Mouse (Mus musculus): ENCODE data around the gene Gucy1b2.

Gene Gucy1b2

DNA sequence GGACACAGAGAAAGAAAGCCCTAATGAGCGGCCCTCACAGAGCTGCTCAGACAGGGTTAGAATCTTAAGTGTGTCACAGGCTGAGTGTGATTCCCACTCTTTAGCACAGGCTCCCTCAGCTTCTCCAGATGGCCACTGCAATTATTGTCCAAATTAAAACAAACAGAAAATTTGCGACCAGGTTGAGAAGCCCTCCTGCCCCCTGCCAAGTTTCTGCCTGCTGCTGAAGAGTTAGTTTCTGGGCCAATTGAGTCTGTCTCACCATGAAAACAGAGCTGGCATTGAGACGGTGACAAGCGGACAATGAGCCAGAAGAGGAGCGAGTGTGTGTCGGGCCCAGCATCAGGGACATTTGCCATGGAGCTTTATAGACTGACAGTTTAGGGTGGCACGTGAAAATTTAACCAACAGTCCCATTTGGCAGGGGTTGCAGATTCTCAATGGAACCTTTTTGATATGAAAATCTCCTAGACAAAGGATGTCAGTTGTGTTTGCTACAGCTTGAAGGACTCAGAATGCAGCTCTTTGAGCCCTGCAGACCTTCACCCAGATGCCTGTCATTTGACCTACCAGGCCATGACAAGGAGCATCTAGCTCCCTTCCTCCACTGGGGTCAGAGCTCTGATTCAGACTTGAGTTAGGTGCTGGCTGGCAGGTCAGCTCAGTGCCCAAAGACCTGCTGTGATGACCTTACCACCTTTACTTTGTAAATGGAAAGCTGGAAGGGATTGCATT is 39.9 kb downstream of the Gucy1b2 start:
- no peak for TF ChIP-seq GATA4 (IDR thresholded peaks at IDR 0.05; ENCODE audit: insufficient replicate concordance, low read length)

DNA sequence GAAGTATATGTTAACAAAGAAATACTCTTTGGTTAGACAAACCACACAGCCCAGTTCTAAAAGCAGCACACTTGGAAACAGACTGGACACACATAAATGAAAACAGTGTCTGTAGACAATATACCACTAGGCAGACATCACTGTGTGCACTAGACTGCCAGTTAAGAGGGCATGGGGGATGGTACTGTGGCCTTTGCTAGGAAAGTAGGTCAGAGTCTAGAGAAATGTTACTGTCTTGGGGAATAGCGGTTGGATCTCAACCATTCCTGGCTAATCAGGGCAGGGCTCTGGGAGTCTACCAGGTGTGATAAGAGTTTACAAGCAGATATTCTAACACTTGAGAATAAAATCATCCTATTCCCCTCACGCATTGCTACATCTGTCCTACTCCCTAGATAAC is 60.7 kb downstream of the Gucy1b2 start:
- TF ChIP-seq GATA4 (IDR thresholded peaks at IDR 0.05; ENCODE audit: insufficient replicate concordance, low read length), result no peak

DNA sequence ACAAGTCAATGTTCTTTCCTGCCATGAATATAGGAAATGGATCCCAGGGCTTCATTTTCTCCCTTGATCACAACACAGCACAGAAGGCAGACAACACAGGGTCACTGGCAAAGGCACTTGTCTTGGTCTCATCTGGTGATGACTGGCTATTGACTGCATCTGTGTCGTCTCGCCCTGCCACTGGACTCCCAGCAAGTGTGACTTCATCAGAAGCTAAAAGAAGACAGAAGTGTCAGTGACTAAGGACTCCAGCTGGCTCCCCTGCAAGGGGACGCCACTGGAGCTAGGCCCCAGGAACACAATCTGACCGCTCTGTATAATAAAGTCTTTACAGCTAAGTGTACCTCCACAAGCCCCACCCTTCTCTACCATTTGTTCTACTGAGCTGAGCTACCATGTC is 63.3 kb downstream of the Gucy1b2 start:
- no peak for TF ChIP-seq GATA4 (IDR thresholded peaks at IDR 0.05; ENCODE audit: insufficient replicate concordance, low read length)

DNA sequence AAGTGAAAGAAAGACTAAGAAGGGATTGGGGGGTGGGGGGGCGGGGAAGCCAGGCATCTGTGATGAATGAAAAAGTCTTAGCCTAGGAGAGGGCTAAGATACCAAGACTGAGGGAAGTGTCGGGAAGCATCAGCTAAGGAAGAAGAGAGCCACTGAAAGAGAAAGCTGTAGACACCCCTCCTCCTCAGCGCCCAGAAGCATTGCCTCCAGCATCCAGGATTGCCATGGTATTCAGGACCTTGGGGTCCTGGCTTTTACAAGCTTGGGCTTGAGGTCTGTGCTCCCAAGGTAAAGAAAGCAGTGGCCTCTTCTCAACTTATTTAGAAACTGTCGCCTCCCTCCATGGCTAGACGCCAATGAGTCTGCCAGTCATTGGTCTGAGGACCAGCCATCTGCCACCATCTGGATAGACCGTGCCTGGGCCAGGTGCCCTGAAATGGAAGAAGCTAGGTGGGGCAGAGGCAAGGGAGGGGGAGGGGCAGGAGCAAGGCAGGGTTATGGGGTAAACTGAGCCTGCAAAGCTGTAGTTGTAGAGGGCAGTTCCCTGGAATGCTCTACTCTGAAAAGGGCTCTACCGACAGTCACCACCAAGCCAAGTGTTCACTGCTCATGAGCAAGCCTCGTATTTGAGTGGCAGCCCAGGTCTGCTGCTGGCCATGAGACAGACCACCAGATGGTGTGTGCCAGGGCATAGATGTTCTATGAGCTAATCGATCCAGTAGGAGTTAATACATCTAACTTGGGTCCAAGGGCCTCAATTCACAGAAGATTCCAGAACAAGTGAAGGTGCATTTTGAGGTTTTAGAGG is 66.2 kb downstream of the Gucy1b2 start:
- no peak for TF ChIP-seq GATA4 (IDR thresholded peaks at IDR 0.05; ENCODE audit: insufficient replicate concordance, low read length)

- no peak for TF ChIP-seq GATA4 (IDR thresholded peaks at IDR 0.05; ENCODE audit: insufficient replicate concordance, low read length)
These were observed 66.9 kb downstream of the Gucy1b2 start for GRCm38 (mm10) chr14:62389064-62389728.

GRCm38 (mm10) chr14:62383786-62384299 is 72.2 kb downstream of the Gucy1b2 start:
- no peak for TF ChIP-seq GATA4 (IDR thresholded peaks at IDR 0.05; ENCODE audit: insufficient replicate concordance, low read length)

- TF ChIP-seq GATA4 (IDR thresholded peaks at IDR 0.05; ENCODE audit: insufficient replicate concordance, low read length), result no peak
These were observed 73.0 kb downstream of the Gucy1b2 start for GRCm38 (mm10) chr14:62383109-62383508.

DNA sequence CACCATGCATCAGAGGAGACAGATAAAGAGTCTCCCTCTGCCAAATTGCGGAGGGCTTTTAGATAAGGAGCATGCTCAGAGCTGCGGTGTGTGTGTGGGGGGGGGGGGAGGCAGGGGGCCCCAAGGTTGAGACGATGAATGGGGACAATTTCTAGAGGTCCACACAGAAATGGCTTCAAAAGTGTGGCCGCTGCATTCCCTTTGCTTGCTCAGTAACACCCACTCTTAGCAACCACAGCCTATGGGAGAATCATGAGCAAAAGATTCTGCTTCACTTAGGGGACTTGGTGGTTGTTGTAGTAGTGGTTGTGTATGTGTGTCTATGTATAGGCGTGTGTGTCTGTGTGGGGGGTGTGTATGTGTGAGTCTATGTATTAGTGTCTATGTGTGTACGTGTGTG is 75.5 kb downstream of the Gucy1b2 start:
- no peak for TF ChIP-seq GATA4 (IDR thresholded peaks at IDR 0.05; ENCODE audit: insufficient replicate concordance, low read length)

DNA sequence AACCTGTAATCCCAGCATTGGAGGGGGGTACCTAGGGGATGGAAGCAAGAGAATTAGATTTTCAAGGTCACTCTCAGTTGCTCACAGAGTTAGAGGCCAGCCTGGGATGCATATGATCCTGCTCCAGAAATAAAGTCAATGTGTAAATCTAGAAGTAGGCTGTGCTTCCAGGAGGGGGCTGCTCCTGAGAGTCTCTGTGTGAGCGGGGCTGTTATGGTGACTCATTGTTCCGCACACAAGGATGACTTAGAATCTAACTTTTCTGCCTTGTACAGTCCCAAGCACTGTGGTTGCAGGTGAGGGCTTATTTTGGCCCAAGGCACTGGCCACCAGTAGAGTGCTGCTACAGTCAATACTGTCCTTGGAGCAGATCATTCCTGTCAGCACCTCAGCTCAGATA is 76.7 kb downstream of the Gucy1b2 start:
- TF ChIP-seq GATA4 (IDR thresholded peaks at IDR 0.05; ENCODE audit: insufficient replicate concordance, low read length), result no peak

- TF ChIP-seq GATA4 (IDR thresholded peaks at IDR 0.05; ENCODE audit: insufficient replicate concordance, low read length), result no peak
These were observed 80.0 kb downstream of the Gucy1b2 start for GRCm38 (mm10) chr14:62376115-62376514.

- TF ChIP-seq GATA4 (IDR thresholded peaks at IDR 0.05; ENCODE audit: insufficient replicate concordance, low read length), result no peak; the same call in 1 of the 2 replicates
These were observed 80.4 kb downstream of the Gucy1b2 start for GRCm38 (mm10) chr14:62375694-62376093.

DNA sequence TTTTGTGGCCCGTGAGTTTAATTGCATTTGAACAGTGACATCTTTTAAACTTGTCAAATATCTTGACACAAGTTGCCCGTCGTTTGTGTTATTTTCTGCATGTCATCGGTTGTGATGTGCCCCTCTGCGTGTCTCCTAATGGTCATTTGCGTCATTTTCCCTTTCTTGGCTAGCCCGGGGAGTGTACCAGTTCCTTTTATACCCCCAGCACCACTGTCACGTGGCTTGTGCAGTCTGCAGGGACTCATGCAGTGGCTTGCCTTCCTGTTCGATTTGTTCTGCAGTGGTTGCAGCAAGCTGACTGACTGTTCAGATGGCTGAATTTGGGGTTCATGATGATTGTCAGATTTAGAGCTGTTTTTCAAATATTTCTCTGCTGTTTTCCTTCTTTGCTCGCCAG is 82.1 kb downstream of the Gucy1b2 start:
- no peak for TF ChIP-seq GATA4 (IDR thresholded peaks at IDR 0.05; ENCODE audit: insufficient replicate concordance, low read length)

GRCm38 (mm10) chr14:62370819-62371218 is 85.3 kb downstream of the Gucy1b2 start:
- TF ChIP-seq GATA4 (IDR thresholded peaks at IDR 0.05; ENCODE audit: insufficient replicate concordance, low read length), result peak; percentile 28; the same call in 1 of the 2 replicates

DNA sequence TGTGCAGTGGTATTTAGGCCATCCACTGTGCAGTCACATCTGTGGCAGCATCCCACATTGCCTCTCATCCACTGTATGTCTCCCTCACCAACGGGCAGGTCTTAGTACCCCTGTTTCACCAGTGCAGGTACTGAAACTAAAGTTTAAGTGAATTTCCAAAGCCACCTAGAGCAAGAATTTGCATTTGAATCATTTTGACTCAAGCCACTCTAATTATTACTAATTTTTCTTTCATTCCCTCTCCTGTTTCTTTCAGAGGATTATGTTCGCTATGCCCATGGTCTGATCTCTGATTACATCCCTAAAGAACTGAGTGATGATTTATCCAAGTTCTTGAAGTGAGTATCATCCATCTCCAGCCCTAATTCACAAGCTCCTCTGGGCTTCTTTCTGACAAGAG is 92.3 kb downstream of the Gucy1b2 start:
- no peak for TF ChIP-seq GATA4 (IDR thresholded peaks at IDR 0.05; ENCODE audit: insufficient replicate concordance, low read length)

GRCm38 (mm10) chr14:62361263-62361980 is 94.7 kb downstream of the Gucy1b2 start:
- no peak for TF ChIP-seq GATA4 (IDR thresholded peaks at IDR 0.05; ENCODE audit: insufficient replicate concordance, low read length)

All from liver, adult (tissue).